Mouse (Mus musculus) spleen, adult 2 months (tissue): ENCODE measurements around the gene Siah2.

Experiments used
- CTCF ChIP-seq: fragments of 200-500 bp; IDR thresholded peaks from 2 replicates; pipeline ENCODE4 v1.5.1; 2011; ENCODE audit warnings: mild to moderate bottlenecking, inconsistent platforms; ENCODE audit not compliant: insufficient read depth, insufficient read length, insufficient replicate concordance; ENCODE audit errors: extremely low read depth
- POLR2A ChIP-seq: fragments of 200-500 bp; IDR thresholded peaks from 2 replicates; pipeline ENCODE4 v1.6.1; 2011; ENCODE audit warnings: low read depth, low read length, inconsistent platforms

GRCm38 (mm10) chr3:58690619-58691373 lies 1.4 kb downstream of the Siah2 start:
- TF ChIP-seq CTCF, result no peak
- TF ChIP-seq POLR2A, result no peak
